Mouse (Mus musculus) forebrain, embryonic 14.5 days (tissue): ENCODE results near the gene Acpp. TPM values are rescaled to one million over a fixed set of nuclear protein-coding genes. Genes with fewer than 3 reads are reported as not detected.
A peak's percentile ranks its signal among the peaks of the same experiment; 100 is the strongest.

ENCODE experiments used
- ATAC-seq: fragments of 200-750 bp; cut with Nextera tagmentation; 2 replicates; pipeline ENCODE4 v1.8.0; 2017; ENCODE audit warnings: mild to moderate bottlenecking, moderate library complexity
- DNase-seq: peaks from one replicate; pipeline ENCODE4 v3.0.0-alpha.2; 2015; ENCODE audit warnings: low spot score
- H3K27ac ChIP-seq: fragments of 300-500 bp; sonication (generic); 2 replicates; pipeline ENCODE4 v1.5.1; 2014; ENCODE audit warnings: low read depth, mild to moderate bottlenecking, control low read depth, low read length, moderate library complexity
- H3K27me3 ChIP-seq: fragments of 300-500 bp; sonication (generic); replicated peaks from 2 replicates; pipeline ENCODE4 v1.6.1; 2014; ENCODE audit warnings: low read length, control low read depth, mixed read lengths; ENCODE audit not compliant: control insufficient read depth, insufficient read depth
- H3K36me3 ChIP-seq: fragments of 300-500 bp; sonication (generic); 2 replicates; pipeline ENCODE4 v1.6.1; 2014; ENCODE audit warnings: low read length, control low read depth; ENCODE audit not compliant: control insufficient read depth, insufficient read depth
- H3K4me1 ChIP-seq: fragments of 300-500 bp; sonication (generic); 2 replicates; pipeline ENCODE4 v1.6.1; 2014; ENCODE audit warnings: antibody characterized with exemption, low read length, control low read depth; ENCODE audit not compliant: control insufficient read depth, insufficient read depth
- H3K4me2 ChIP-seq: fragments of 300-500 bp; sonication (generic); 2 replicates; pipeline ENCODE4 v1.6.1; 2014; ENCODE audit warnings: mild to moderate bottlenecking, control low read depth, low read length
- H3K4me3 ChIP-seq: fragments of 300-500 bp; sonication (generic); 2 replicates; pipeline ENCODE4 v1.5.1; 2014; ENCODE audit warnings: low read depth, low read length, control low read depth
- H3K9ac ChIP-seq: fragments of 300-500 bp; sonication (generic); 2 replicates; pipeline ENCODE4 v1.6.1; 2014; ENCODE audit warnings: mild to moderate bottlenecking, low read length, control low read depth, moderate library complexity
- H3K9me3 ChIP-seq: fragments of 300-500 bp; sonication (generic); replicated peaks from 2 replicates; pipeline ENCODE4 v1.6.1; 2016; ENCODE audit warnings: low read length, control low read depth, mixed read lengths; ENCODE audit not compliant: control insufficient read depth
- WGBS: fragments of 180-500 bp; shearing (Covaris S2); extraction: QIAGEN DNeasy Blood & Tissue Kit; methylation state at CpG from one replicate; pipeline ENCODE4 v1.1.7; 2014; 5-methylcytosine and 5-hydroxymethylcytosine counted together
- polyA plus RNA-seq: library from polyadenylated mRNA; unstranded; fragments of >200 nt; fragmentation: Nextera tagmentation; extraction: Ambion mirVana; gene quantifications from 2 replicates; pipeline ENCODE4 v1.2.1, GENCODE M21; 2014

The Acpp gene
- polyA plus RNA-seq, 1 experiment from 2014 or later: 0.10 TPM

DNA sequence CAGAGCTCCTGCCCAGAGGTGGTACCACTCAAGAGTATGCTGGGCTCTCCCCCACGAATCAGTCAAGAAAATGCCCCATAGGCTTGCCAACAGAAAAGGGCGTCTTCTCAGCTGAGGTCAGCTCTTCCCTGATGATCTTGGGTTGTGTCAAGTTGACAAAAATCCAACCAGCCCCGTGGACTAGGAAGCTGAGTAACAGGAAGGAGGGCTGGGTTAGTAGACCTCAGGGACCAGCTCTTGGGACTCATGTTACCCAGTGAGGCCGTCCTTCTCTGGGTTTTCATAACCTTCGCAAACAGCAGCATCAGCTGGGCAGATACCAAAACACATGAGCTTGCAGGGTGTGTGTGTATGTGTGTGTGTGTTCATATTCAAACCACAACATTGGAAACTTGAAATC is 55.8 kb downstream of the Acpp start:
- ATAC-seq (no peak), DNase-seq (no peak)
- H3K27ac ChIP-seq: no peak overlapping the region
- no peaks in the 10 kb centered on the region for H3K27me3 ChIP-seq
- no peak overlapping the region for H3K4me3 ChIP-seq
- no peaks in the 10 kb centered on the region for H3K9me3 ChIP-seq
- no peak overlapping the region for H3K4me2 ChIP-seq
- H3K9ac ChIP-seq: no peak overlapping the region
- no peaks in the 10 kb centered on the region for H3K4me1 ChIP-seq
- WGBS: 84% methylated on average over 5 of the region's 5 CpGs
- no peaks in the 10 kb centered on the region for H3K36me3 ChIP-seq

- Histone ChIP-seq H3K9ac (no peak overlapping the region), H3K27ac (no peak overlapping the region), H3K36me3 (no peaks in the 10 kb centered on the region), H3K4me2 (no peak overlapping the region), H3K4me1 (no peaks in the 10 kb centered on the region), H3K9me3 (no peaks in the 10 kb centered on the region), H3K4me3 (no peak overlapping the region), H3K27me3 (no peaks in the 10 kb centered on the region)
- no peak for ATAC-seq
- WGBS: 65% methylated on average over 8 of the region's 8 CpGs
- DNase-seq: no peak
These were observed 56.6 kb downstream of the Acpp start for GRCm38 (mm10) chr9:104280725-104281495.

- peak overlapping the region; percentile 25; the same call in 1 of the 2 replicates for H3K4me2 ChIP-seq
- DNase-seq: peak; percentile 80
- H3K36me3 ChIP-seq: no peaks in the 10 kb centered on the region
- H3K4me1 ChIP-seq: no peaks in the 10 kb centered on the region
- 23% methylated on average over 18 of the region's 18 CpGs for WGBS
- H3K27ac ChIP-seq: no peak overlapping the region
- no peak overlapping the region for H3K9ac ChIP-seq
- no peaks in the 10 kb centered on the region for H3K27me3 ChIP-seq
- peak; percentile 66 for ATAC-seq
- H3K9me3 ChIP-seq: no peaks in the 10 kb centered on the region
- H3K4me3 ChIP-seq: no peak overlapping the region
These were observed 59.9 kb downstream of the Acpp start for GRCm38 (mm10) chr9:104277528-104278162.

- H3K9me3 ChIP-seq: no peaks in the 10 kb centered on the region
- no peaks in the 10 kb centered on the region for H3K36me3 ChIP-seq
- no peak overlapping the region for H3K27ac ChIP-seq
- no peak overlapping the region for H3K4me2 ChIP-seq
- 87% methylated on average over 17 of the region's 17 CpGs for WGBS
- H3K27me3 ChIP-seq: no peaks in the 10 kb centered on the region
- no peak for DNase-seq
- H3K4me3 ChIP-seq: no peak overlapping the region
- no peaks in the 10 kb centered on the region for H3K4me1 ChIP-seq
- H3K9ac ChIP-seq: no peak overlapping the region
- no peak for ATAC-seq
These were observed 62.3 kb downstream of the Acpp start for GRCm38 (mm10) chr9:104275084-104275785.

DNA sequence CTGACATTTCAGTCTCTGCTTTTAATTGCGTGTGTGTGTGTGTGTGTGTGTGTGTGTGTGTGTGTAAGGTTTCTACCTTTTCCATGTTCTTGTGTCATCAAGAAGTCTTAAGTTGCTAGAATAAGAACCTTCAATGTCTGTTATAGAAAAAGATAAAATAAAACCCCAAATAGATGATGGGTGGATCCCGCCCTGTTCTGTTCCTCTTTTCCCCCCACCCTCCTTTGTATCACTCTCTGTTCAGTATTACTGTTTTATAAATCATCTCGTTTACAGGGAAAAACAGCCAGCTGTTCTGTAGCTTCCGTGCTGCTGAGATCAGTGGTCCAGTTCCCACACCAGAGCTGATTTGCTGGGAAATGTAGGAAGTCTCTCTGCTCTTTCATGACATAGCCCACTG is 65.5 kb downstream of the Acpp start:
- Histone ChIP-seq H3K27ac (no peak overlapping the region), H3K4me1 (no peaks in the 10 kb centered on the region), H3K9ac (no peak overlapping the region), H3K27me3 (no peaks in the 10 kb centered on the region), H3K36me3 (no peaks in the 10 kb centered on the region), H3K4me2 (no peak overlapping the region), H3K9me3 (no peaks in the 10 kb centered on the region), H3K4me3 (no peak overlapping the region)
- no peak for DNase-seq
- ATAC-seq: no peak
- WGBS: 62% methylated on average over 4 of the region's 4 CpGs

DNA sequence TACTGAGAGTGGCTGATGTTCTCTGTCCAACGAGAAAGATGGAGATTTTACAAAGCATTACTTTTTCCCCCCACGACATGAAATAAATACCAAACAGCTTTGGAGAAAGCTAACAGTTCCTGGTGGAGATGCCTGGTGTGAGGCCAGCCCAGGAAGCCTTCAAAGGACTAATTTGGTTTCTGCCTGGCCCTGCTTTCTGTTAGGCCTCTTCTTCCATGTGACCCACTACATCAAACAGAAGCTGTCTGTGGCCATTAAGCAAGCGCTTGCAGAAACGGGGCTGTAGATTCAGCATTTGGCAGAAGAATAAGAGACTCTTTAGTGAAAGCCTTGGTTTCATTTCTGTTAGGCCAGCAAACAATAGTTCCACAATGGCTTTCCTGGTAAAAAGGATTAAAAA is 65.9 kb downstream of the Acpp start:
- H3K9ac ChIP-seq: no peak overlapping the region
- H3K4me3 ChIP-seq: no peak overlapping the region
- ATAC-seq: no peak
- no peaks in the 10 kb centered on the region for H3K27me3 ChIP-seq
- WGBS: 54% methylated on average over 4 of the region's 4 CpGs
- no peaks in the 10 kb centered on the region for H3K4me1 ChIP-seq
- DNase-seq: no peak
- H3K9me3 ChIP-seq: no peaks in the 10 kb centered on the region
- H3K36me3 ChIP-seq: no peaks in the 10 kb centered on the region
- no peak overlapping the region for H3K4me2 ChIP-seq
- H3K27ac ChIP-seq: no peak overlapping the region

DNA sequence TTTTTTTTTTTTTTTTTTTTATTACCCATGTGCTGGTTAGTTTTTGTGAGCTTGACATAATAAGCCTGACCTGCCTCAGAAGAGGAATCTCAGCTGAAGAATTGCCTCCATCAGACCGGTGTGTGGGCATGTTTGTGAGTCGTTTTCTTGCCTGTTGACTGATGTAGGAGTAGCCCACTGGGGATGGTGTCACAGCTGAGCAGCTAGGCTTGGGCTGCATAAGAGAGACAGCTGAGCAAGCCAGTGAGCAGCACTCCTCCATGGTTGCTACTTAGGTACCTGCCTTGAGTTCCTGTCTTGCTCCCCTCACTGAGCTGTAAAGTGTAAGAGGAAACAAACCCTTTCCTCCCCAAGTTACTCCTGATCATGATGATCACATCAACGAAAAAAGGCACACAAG is 67.6 kb downstream of the Acpp start:
- DNase-seq (no peak), ATAC-seq (no peak)
- Histone ChIP-seq H3K36me3 (no peaks in the 10 kb centered on the region), H3K27ac (no peak overlapping the region), H3K4me3 (no peak overlapping the region), H3K27me3 (no peaks in the 10 kb centered on the region), H3K9ac (no peak overlapping the region), H3K9me3 (no peaks in the 10 kb centered on the region), H3K4me1 (no peaks in the 10 kb centered on the region), H3K4me2 (no peak overlapping the region)
- WGBS: 80% methylated on average over 3 of the region's 3 CpGs

GRCm38 (mm10) chr9:104269349-104269871 is 68.1 kb downstream of the Acpp start:
- Histone ChIP-seq H3K4me2 (no peak overlapping the region), H3K36me3 (no peaks in the 10 kb centered on the region), H3K9ac (no peak overlapping the region), H3K9me3 (no peaks in the 10 kb centered on the region), H3K4me3 (no peak overlapping the region), H3K4me1 (no peaks in the 10 kb centered on the region), H3K27ac (no peak overlapping the region), H3K27me3 (no peaks in the 10 kb centered on the region)
- WGBS: 41% methylated on average over 10 of the region's 10 CpGs
- ATAC-seq (no peak), DNase-seq (no peak)
